Mouse (Mus musculus) embryonic facial prominence, embryonic 14.5 days (tissue): ENCODE results near the gene Nfil3. TPM values are rescaled to one million over a fixed set of nuclear protein-coding genes. Genes with fewer than 3 reads are reported as not detected.

Source experiments
- ATAC-seq: fragments of 200-750 bp; cut with Nextera tagmentation; 2 replicates; pipeline ENCODE4 v1.8.0; 2017; ENCODE audit warnings: low read depth, moderate number of reproducible peaks, moderate TSS enrichment
- DNase-seq: peaks from one replicate; pipeline ENCODE4 v3.0.0-alpha.2; 2015; ENCODE audit warnings: low spot score
- H3K27ac ChIP-seq: fragments of 300-500 bp; sonication (generic); replicated peaks from 2 replicates; pipeline ENCODE4 v1.5.1; 2014; ENCODE audit warnings: low read depth, mild to moderate bottlenecking, low read length, moderate library complexity
- H3K27me3 ChIP-seq: fragments of 300-500 bp; sonication (generic); replicated peaks from 2 replicates; pipeline ENCODE4 v1.6.1; 2014; ENCODE audit warnings: low read length; ENCODE audit not compliant: control insufficient read depth, insufficient read depth
- H3K36me3 ChIP-seq: fragments of 300-500 bp; sonication (generic); 2 replicates; pipeline ENCODE4 v1.6.1; 2014; ENCODE audit warnings: low read length, mixed read lengths; ENCODE audit not compliant: control insufficient read depth, insufficient read depth
- H3K4me1 ChIP-seq: fragments of 300-500 bp; sonication (generic); 2 replicates; pipeline ENCODE4 v1.6.1; 2014; ENCODE audit warnings: antibody characterized with exemption, low read length; ENCODE audit not compliant: control insufficient read depth, insufficient read depth
- H3K4me2 ChIP-seq: fragments of 300-500 bp; sonication (generic); 2 replicates; pipeline ENCODE4 v1.6.1; 2014; ENCODE audit warnings: low read depth, mild to moderate bottlenecking, low read length, moderate library complexity, mixed read lengths
- H3K4me3 ChIP-seq: fragments of 300-500 bp; sonication (generic); 2 replicates; pipeline ENCODE4 v1.5.1; 2014; ENCODE audit warnings: low read depth, mild to moderate bottlenecking, low read length
- H3K9ac ChIP-seq: fragments of 300-500 bp; sonication (generic); 2 replicates; pipeline ENCODE4 v1.6.1; 2014; ENCODE audit warnings: low read depth, mild to moderate bottlenecking, low read length, moderate library complexity, mixed read lengths
- H3K9me3 ChIP-seq: fragments of 300-500 bp; sonication (generic); 2 replicates; pipeline ENCODE4 v1.6.1; 2016; ENCODE audit warnings: low read length; ENCODE audit not compliant: control insufficient read depth
- WGBS: fragments of 180-500 bp; shearing (Covaris S2); extraction: QIAGEN DNeasy Blood & Tissue Kit; methylation state at CpG from one replicate; pipeline ENCODE4 v1.1.7; 2014; 5-methylcytosine and 5-hydroxymethylcytosine counted together
- polyA plus RNA-seq: library from polyadenylated mRNA; unstranded; fragments of >200 nt; fragmentation: Nextera tagmentation; extraction: Ambion mirVana; gene quantifications from 2 replicates; pipeline ENCODE4 v1.2.1, GENCODE M21; 2014

Nfil3 gene
- polyA plus RNA-seq, 1 experiment from 2014 or later, result 30.4 TPM

DNA sequence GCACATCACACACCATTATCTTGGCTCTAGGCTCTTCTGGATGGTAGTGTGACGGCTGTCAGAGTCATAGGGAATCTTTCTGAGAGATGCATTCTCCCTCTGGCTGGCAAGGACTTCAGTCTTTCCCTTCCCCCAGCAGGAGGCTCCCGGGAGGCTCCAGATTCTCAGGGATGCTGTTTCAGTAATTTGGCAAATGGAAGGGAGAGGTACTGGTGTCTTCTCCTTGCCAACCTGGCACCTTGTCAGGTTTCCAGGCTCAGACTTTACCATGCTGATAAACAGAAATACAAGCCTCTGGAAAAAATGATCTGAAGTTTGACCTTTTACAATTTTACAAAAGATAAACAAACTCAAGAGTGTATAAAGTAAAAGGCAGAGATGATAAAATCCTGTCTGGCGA is 26.9 kb upstream of the Nfil3 start:
- 58% methylated on average over 3 of the region's 3 CpGs for WGBS
- H3K4me3 ChIP-seq, result no peak overlapping the region
- H3K27me3 ChIP-seq, result no peaks in the 10 kb centered on the region
- no peak overlapping the region for H3K9ac ChIP-seq
- no peak for DNase-seq
- peaks cover 16% of the 10 kb centered on the region; the same call in 1 of the 2 replicates for H3K4me1 ChIP-seq
- H3K9me3 ChIP-seq, result no peaks in the 10 kb centered on the region
- no peak for ATAC-seq
- no peaks in the 10 kb centered on the region for H3K36me3 ChIP-seq
- H3K4me2 ChIP-seq, result no peak overlapping the region
- no peak overlapping the region for H3K27ac ChIP-seq

DNA sequence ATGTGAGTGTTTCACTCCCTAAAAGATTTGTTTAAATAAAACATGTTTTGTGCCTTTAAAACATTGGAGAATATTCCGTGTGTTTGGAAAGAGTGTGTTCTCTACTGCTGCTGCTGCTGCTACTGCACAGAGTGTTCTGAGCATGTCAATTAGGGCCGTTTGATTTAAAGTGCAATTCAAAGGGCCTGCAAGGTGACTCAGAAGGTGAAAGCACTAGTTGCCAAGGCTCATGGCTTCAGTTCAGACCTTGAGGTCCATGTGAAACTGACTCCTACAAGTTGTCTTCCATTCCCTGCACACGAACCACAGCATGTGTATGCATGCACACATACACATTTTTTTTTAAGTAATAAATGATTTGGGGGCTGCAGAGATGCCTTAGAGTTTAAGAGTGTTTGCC is 22.4 kb upstream of the Nfil3 start:
- H3K27me3 ChIP-seq, result no peaks in the 10 kb centered on the region
- no peak overlapping the region for H3K4me3 ChIP-seq
- DNase-seq, result no peak
- no peaks in the 10 kb centered on the region for H3K36me3 ChIP-seq
- no peaks in the 10 kb centered on the region for H3K9me3 ChIP-seq
- WGBS, result 61% methylated on average over 3 of the region's 3 CpGs
- no peak overlapping the region for H3K9ac ChIP-seq
- no peak overlapping the region for H3K4me2 ChIP-seq
- ATAC-seq, result no peak
- H3K27ac ChIP-seq, result no peak overlapping the region
- H3K4me1 ChIP-seq, result peaks cover under 1% of the 10 kb centered on the region; the same call in 1 of the 2 replicates

DNA sequence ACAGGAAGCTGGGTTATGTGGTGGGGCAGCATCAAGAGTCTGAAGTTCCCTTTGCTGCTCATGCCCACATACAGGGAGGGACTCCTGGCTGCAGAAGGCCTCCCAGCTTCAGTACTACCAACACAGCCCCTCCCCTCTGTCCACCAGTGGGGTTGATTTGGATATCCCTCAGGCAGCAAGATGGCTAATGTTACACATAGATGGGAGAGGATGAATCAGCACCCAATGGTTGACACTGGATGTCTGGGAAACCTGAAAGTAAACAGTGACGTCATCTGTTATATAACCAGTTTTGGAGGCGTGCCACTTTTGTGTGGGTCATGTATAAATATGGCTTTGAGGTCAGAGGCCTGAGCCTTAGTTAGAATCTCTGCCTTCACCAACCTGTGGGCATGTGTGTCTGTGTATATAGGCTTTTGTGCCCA is 20.6 kb upstream of the Nfil3 start:
- no peak overlapping the region for H3K4me2 ChIP-seq
- H3K4me1 ChIP-seq, result no peaks in the 10 kb centered on the region
- 82% methylated on average over 2 of the region's 2 CpGs for WGBS
- H3K27ac ChIP-seq, result no peak overlapping the region
- ATAC-seq, result no peak
- H3K4me3 ChIP-seq, result no peak overlapping the region
- H3K9me3 ChIP-seq, result no peaks in the 10 kb centered on the region
- H3K36me3 ChIP-seq, result no peaks in the 10 kb centered on the region
- no peaks in the 10 kb centered on the region for H3K27me3 ChIP-seq
- H3K9ac ChIP-seq, result no peak overlapping the region
- DNase-seq, result no peak

DNA sequence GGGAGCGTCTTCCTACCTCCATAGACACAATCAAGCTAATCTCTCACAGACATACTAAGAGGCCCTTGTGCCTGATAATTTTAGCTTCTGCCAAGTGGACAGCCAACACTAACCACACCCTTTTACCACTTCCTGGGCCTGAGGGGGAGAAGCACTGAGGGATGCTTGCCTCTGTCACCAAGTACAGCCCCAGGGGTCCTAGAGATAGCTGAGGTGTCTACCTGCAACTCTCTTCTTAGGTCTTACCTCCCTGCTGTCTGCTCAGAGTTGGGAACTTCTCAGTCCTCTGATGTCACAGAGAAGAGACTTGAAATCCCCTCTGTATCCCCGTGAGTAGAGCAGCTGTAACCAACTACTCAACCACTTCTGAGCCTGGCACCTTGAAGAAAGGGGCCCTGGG is 19.6 kb upstream of the Nfil3 start:
- 87% methylated on average over 2 of the region's 2 CpGs for WGBS
- ATAC-seq, result no peak
- no peak overlapping the region for H3K9ac ChIP-seq
- H3K4me3 ChIP-seq, result no peak overlapping the region
- H3K4me1 ChIP-seq, result no peaks in the 10 kb centered on the region
- no peaks in the 10 kb centered on the region for H3K27me3 ChIP-seq
- H3K27ac ChIP-seq, result no peak overlapping the region
- H3K4me2 ChIP-seq, result no peak overlapping the region
- DNase-seq, result no peak
- H3K36me3 ChIP-seq, result no peaks in the 10 kb centered on the region
- no peaks in the 10 kb centered on the region for H3K9me3 ChIP-seq

DNA sequence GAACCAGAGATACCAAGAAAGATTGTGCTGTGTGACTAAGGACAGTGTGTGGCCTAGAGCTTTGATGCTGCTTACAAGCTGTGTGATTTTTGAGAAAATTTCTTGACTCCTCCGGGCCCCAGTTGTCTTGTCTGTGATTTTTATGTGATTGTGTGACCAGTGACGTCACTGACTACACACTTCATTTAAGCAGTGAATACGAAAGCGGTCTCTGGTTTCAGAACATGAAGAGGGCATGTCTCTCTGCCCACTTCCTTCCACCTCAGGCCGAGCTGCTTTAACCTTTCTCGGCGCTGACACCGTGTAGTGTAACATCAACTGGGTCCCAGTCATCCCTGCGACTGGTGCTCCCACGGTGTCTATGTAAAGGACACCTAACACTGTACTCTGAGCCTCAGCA is 17.7 kb upstream of the Nfil3 start:
- H3K27ac ChIP-seq, result no peak overlapping the region
- H3K36me3 ChIP-seq, result no peaks in the 10 kb centered on the region

DNA sequence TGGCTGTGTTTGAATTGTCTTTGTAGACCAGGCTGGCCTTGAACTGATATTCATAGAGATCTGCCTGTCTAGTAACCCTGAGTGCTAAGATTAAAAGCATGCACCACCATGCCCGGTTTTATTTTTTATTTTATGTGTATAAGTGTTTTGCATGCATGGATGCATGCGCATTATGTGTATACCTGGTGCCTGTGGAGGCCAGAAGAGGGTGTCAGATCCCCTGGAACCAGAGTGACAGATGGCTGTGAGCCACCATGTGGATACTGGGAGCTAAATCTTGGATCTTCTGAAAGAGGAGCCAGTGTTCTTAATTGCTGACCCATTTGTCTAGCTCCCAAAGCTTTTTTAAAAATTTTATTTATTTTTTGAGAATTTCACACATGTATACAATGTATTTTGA is 16.9 kb upstream of the Nfil3 start:
- no peak for DNase-seq
- 79% methylated on average over 2 of the region's 2 CpGs for WGBS
- H3K4me2 ChIP-seq, result no peak overlapping the region
- H3K9ac ChIP-seq, result no peak overlapping the region
- H3K36me3 ChIP-seq, result no peaks in the 10 kb centered on the region
- H3K27ac ChIP-seq, result no peak overlapping the region
- H3K4me3 ChIP-seq, result no peak overlapping the region
- no peaks in the 10 kb centered on the region for H3K4me1 ChIP-seq
- H3K9me3 ChIP-seq, result peaks cover 4% of the 10 kb centered on the region; the same call in 1 of the 2 replicates
- no peak for ATAC-seq
- no peaks in the 10 kb centered on the region for H3K27me3 ChIP-seq

More for the DNA sequence above, 17.7 kb upstream of the Nfil3 start:
- 87% methylated on average over 10 of the region's 10 CpGs for whole genome bisulfite sequencing
- H3K9me3 ChIP-seq, result peaks cover 4% of the 10 kb centered on the region; the same call in 1 of the 2 replicates
- H3K4me1 ChIP-seq, result no peaks in the 10 kb centered on the region
- DNase-seq, result no peak
- H3K27me3 ChIP-seq, result no peaks in the 10 kb centered on the region
- H3K9ac ChIP-seq, result no peak overlapping the region
- no peak for ATAC-seq
- H3K4me2 ChIP-seq, result no peak overlapping the region
- no peak overlapping the region for H3K4me3 ChIP-seq

DNA sequence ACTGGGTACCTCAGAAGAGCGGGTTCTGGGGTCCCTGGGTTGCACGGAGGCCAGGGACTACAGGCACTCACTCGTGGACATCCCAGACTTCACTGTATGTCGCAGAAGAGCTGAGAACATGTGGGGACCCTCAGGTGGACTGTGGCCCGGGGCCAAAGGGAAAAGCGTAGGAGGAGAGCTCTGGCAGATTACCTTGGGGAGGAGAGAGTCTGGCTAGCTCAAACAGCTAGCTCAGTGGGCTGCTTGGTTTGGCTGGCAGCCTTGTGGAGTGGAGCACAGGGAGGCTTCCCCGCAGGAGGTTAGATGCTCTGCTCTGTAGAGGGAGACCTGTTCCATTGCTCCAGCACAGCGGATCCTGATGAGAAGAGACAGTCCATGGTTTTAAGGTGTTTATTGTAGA is 15.3 kb upstream of the Nfil3 start:
- H3K9ac ChIP-seq, result no peak overlapping the region
- H3K36me3 ChIP-seq, result no peaks in the 10 kb centered on the region
- no peaks in the 10 kb centered on the region for H3K27me3 ChIP-seq
- no peak overlapping the region for H3K27ac ChIP-seq
- no peak overlapping the region for H3K4me2 ChIP-seq
- no peak overlapping the region for H3K4me3 ChIP-seq
- H3K4me1 ChIP-seq, result no peaks in the 10 kb centered on the region
- 65% methylated on average over 8 of the region's 8 CpGs for WGBS
- no peak for DNase-seq
- peaks cover 12% of the 10 kb centered on the region; the same call in 1 of the 2 replicates for H3K9me3 ChIP-seq
- no peak for ATAC-seq

DNA sequence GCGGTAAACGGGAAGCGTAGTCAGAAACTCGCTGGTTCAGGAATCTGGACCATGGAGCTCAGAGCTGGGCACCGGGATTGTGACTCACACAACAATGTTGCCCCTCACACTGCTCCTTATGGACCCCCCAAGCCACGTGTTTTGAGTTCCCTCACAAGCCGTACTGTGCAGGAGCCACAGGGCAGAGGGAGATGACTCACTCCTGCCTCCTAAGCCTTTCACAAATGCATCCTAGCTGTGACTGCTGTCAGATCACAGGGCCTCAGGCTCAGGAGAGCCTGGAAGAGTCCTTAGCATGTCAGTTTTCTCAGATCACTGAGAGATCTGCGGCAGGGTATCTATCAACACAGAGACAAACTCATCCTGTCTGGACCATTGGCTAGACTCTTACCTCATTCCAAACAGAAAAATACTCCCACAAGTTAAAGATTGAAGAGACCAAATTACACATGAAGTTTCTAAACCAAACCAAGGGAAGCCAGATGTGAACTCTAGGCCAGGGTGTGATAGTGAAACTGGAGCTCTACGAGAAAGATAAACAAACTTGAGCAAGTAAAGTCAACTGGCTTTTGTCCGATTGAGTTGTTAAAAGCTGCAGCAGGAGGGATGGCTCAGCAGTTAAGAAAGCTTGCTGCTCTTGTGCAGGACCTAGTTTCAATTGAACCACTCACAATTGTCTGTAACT is 13.5 kb upstream of the Nfil3 start:
- Histone ChIP-seq H3K4me1 (peaks cover 8% of the 10 kb centered on the region), H3K36me3 (no peaks in the 10 kb centered on the region), H3K4me2 (no peak overlapping the region), H3K9me3 (peaks cover 12% of the 10 kb centered on the region; the same call in 1 of the 2 replicates), H3K4me3 (no peak overlapping the region), H3K27ac (no peak overlapping the region; the same call in 1 of the 2 replicates), H3K27me3 (no peaks in the 10 kb centered on the region), H3K9ac (no peak overlapping the region)
- peak; percentile 50 for ATAC-seq
- peak; percentile 70 for DNase-seq
- WGBS, result 61% methylated on average over 10 of the region's 10 CpGs

DNA sequence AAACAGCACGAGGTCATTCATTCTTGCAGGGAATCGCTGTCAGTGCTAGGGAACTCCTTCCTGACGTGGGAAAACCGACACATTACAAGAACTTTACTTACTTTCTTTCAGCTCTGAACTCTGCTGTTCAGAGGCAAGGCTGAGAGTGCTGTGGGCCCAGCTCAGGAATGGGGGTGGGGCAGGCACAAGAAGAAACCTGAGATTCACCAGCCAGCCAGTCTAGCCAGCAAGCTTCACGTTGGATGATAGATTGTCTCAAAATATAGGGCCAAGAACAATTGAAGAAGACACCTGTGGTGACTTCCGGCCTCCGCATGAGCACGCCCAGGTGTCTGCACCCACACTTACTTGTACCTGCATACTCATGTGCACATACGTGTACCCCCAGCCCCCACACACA is 9.3 kb upstream of the Nfil3 start:
- Histone ChIP-seq H3K4me3 (no peak overlapping the region), H3K27ac (no peak overlapping the region), H3K9ac (no peak overlapping the region), H3K4me1 (peaks cover 13% of the 10 kb centered on the region), H3K4me2 (no peak overlapping the region), H3K9me3 (peaks cover 12% of the 10 kb centered on the region; the same call in 1 of the 2 replicates), H3K27me3 (no peaks in the 10 kb centered on the region), H3K36me3 (no peaks in the 10 kb centered on the region)
- ATAC-seq (0 out of 2 replicates have a peak, but pooled peaks have one; percentile 45), DNase-seq (peak; percentile 67)
- 41% methylated on average over 9 of the region's 9 CpGs for WGBS
